Mouse (Mus musculus) embryonic facial prominence, embryonic 11.5 days (tissue): ENCODE results near the gene Sipa1l1. TPM values are rescaled to one million over a fixed set of nuclear protein-coding genes. Genes with fewer than 3 reads are reported as not detected.

Experiments used
- ATAC-seq: fragments of 200-750 bp; cut with Nextera tagmentation; replicated peaks from 2 replicates; pipeline ENCODE4 v1.8.0; 2017; ENCODE audit warnings: low read depth; ENCODE audit not compliant: insufficient number of reproducible peaks, low FRiP score, low TSS enrichment
- DNase-seq: peaks from one replicate; pipeline ENCODE4 v3.0.0-alpha.2; 2015; ENCODE audit warnings: low spot score
- H3K27ac ChIP-seq: fragments of 300-500 bp; sonication (generic); replicated peaks from 2 replicates; pipeline ENCODE4 v1.5.1; 2014; ENCODE audit warnings: mild to moderate bottlenecking, low read depth, low read length, control low read depth
- H3K27me3 ChIP-seq: fragments of 300-500 bp; sonication (generic); 2 replicates; pipeline ENCODE4 v1.6.1; 2014; ENCODE audit warnings: mild to moderate bottlenecking, low read length, moderate library complexity, mixed read lengths; ENCODE audit not compliant: control insufficient read depth, insufficient read depth
- H3K36me3 ChIP-seq: fragments of 300-500 bp; sonication (generic); replicated peaks from 2 replicates; pipeline ENCODE4 v1.6.1; 2014; ENCODE audit warnings: low read depth, mild to moderate bottlenecking, low read length, moderate library complexity, mixed read lengths; ENCODE audit not compliant: control insufficient read depth, insufficient read depth
- H3K4me1 ChIP-seq: fragments of 300-500 bp; sonication (generic); 2 replicates; pipeline ENCODE4 v1.6.1; 2014; ENCODE audit warnings: low read length, mixed read lengths; ENCODE audit not compliant: control insufficient read depth, insufficient read depth
- H3K4me2 ChIP-seq: fragments of 300-500 bp; sonication (generic); 2 replicates; pipeline ENCODE4 v1.6.1; 2014; ENCODE audit warnings: low read depth, mild to moderate bottlenecking, control low read depth, low read length, moderate library complexity
- H3K4me3 ChIP-seq: fragments of 300-500 bp; sonication (generic); 2 replicates; pipeline ENCODE4 v1.5.1; 2014; ENCODE audit warnings: low read depth, low read length, control low read depth
- H3K9ac ChIP-seq: fragments of 300-500 bp; sonication (generic); replicated peaks from 2 replicates; pipeline ENCODE4 v1.6.1; 2014; ENCODE audit warnings: mild to moderate bottlenecking, control low read depth, low read length
- H3K9me3 ChIP-seq: fragments of 300-500 bp; sonication (generic); replicated peaks from 2 replicates; pipeline ENCODE4 v1.6.1; 2016; ENCODE audit warnings: mild to moderate bottlenecking, low read length, inconsistent platforms, mixed read lengths; ENCODE audit not compliant: control insufficient read depth
- WGBS: fragments of 180-500 bp; shearing (Covaris S2); extraction: QIAGEN DNeasy Blood & Tissue Kit; methylation state at CpG from one replicate; pipeline ENCODE4 v1.1.7; 2014; 5-methylcytosine and 5-hydroxymethylcytosine counted together
- polyA plus RNA-seq: library from polyadenylated mRNA; unstranded; fragments of >200 nt; fragmentation: Nextera tagmentation; extraction: Ambion mirVana; gene quantifications from 2 replicates; pipeline ENCODE4 v1.2.1, GENCODE M21; 2014

Sipa1l1 gene
- polyA plus RNA-seq, 1 experiment from 2014 or later = 26.8 TPM

- no peaks in the 10 kb centered on the region for H3K9me3 ChIP-seq
- H3K27me3 ChIP-seq = no peaks in the 10 kb centered on the region
- DNase-seq (no peak), ATAC-seq (no peak)
- H3K4me1 ChIP-seq = no peaks in the 10 kb centered on the region
- no peak overlapping the region for H3K4me2 ChIP-seq
- no peak overlapping the region for H3K9ac ChIP-seq
- H3K27ac ChIP-seq = no peak overlapping the region
- no peaks in the 10 kb centered on the region for H3K36me3 ChIP-seq
- WGBS = 83% methylated on average over 5 of the region's 5 CpGs
- no peak overlapping the region for H3K4me3 ChIP-seq
Measured at GRCm38 (mm10) chr12:82264083-82264851, 95.1 kb downstream of the Sipa1l1 start.

GRCm38 (mm10) chr12:82265335-82266274, 96.5 kb downstream of the Sipa1l1 start:
- Histone ChIP-seq H3K27me3 (no peaks in the 10 kb centered on the region), H3K4me2 (no peak overlapping the region), H3K4me3 (no peak overlapping the region), H3K9me3 (no peaks in the 10 kb centered on the region), H3K36me3 (no peaks in the 10 kb centered on the region), H3K9ac (no peak overlapping the region), H3K27ac (no peak overlapping the region), H3K4me1 (no peaks in the 10 kb centered on the region)
- WGBS = 91% methylated on average over 9 of the region's 9 CpGs
- ATAC-seq = no peak
- DNase-seq = no peak

- Histone ChIP-seq H3K4me1 (no peaks in the 10 kb centered on the region), H3K27me3 (no peaks in the 10 kb centered on the region), H3K36me3 (no peaks in the 10 kb centered on the region), H3K4me3 (no peak overlapping the region), H3K4me2 (no peak overlapping the region), H3K9me3 (no peaks in the 10 kb centered on the region), H3K9ac (no peak overlapping the region), H3K27ac (no peak overlapping the region)
- ATAC-seq (no peak), DNase-seq (no peak)
- 83% methylated on average over 3 of the region's 3 CpGs for WGBS
Measured at GRCm38 (mm10) chr12:82271447-82271846, 102.3 kb downstream of the Sipa1l1 start.

- Histone ChIP-seq H3K27me3 (no peaks in the 10 kb centered on the region), H3K4me2 (no peak overlapping the region), H3K4me3 (no peak overlapping the region), H3K4me1 (no peaks in the 10 kb centered on the region), H3K36me3 (no peaks in the 10 kb centered on the region), H3K27ac (no peak overlapping the region), H3K9ac (no peak overlapping the region), H3K9me3 (no peaks in the 10 kb centered on the region)
- DNase-seq (no peak), ATAC-seq (no peak)
- 73% methylated on average over 3 of the region's 3 CpGs for WGBS
Measured at GRCm38 (mm10) chr12:82273503-82273902, 104.4 kb downstream of the Sipa1l1 start.

- ATAC-seq (no peak), DNase-seq (no peak)
- Histone ChIP-seq H3K36me3 (no peaks in the 10 kb centered on the region), H3K4me3 (no peak overlapping the region), H3K9me3 (no peaks in the 10 kb centered on the region), H3K4me2 (no peak overlapping the region), H3K27me3 (no peaks in the 10 kb centered on the region), H3K9ac (no peak overlapping the region), H3K27ac (no peak overlapping the region), H3K4me1 (no peaks in the 10 kb centered on the region)
- WGBS = 67% methylated on average over 5 of the region's 5 CpGs
Measured at GRCm38 (mm10) chr12:82274576-82274975, 105.5 kb downstream of the Sipa1l1 start.

- WGBS = 62% methylated on average over 5 of the region's 5 CpGs
- no peak overlapping the region for H3K27ac ChIP-seq
- H3K27me3 ChIP-seq = no peaks in the 10 kb centered on the region
- no peaks in the 10 kb centered on the region for H3K4me1 ChIP-seq
- no peaks in the 10 kb centered on the region for H3K36me3 ChIP-seq
- no peaks in the 10 kb centered on the region for H3K9me3 ChIP-seq
- H3K4me3 ChIP-seq = no peak overlapping the region
- DNase-seq (no peak), ATAC-seq (no peak)
- H3K9ac ChIP-seq = no peak overlapping the region
- no peak overlapping the region for H3K4me2 ChIP-seq
Measured at GRCm38 (mm10) chr12:82275767-82276166, 106.6 kb downstream of the Sipa1l1 start.

- Histone ChIP-seq H3K4me2 (no peak overlapping the region), H3K9ac (no peak overlapping the region), H3K27me3 (no peaks in the 10 kb centered on the region), H3K27ac (no peak overlapping the region), H3K4me1 (no peaks in the 10 kb centered on the region), H3K4me3 (no peak overlapping the region), H3K9me3 (no peaks in the 10 kb centered on the region), H3K36me3 (no peaks in the 10 kb centered on the region)
- DNase-seq (no peak), ATAC-seq (no peak)
- WGBS = 92% methylated on average over 1 of the region's 1 CpGs
Measured at GRCm38 (mm10) chr12:82276591-82276990, 107.5 kb downstream of the Sipa1l1 start.

- no peak overlapping the region for H3K4me2 ChIP-seq
- no peak overlapping the region for H3K4me3 ChIP-seq
- H3K4me1 ChIP-seq = no peaks in the 10 kb centered on the region
- no peak for DNase-seq
- no peak overlapping the region for H3K9ac ChIP-seq
- ATAC-seq = no peak
- H3K27me3 ChIP-seq = no peaks in the 10 kb centered on the region
- no peaks in the 10 kb centered on the region for H3K9me3 ChIP-seq
- no peak overlapping the region for H3K27ac ChIP-seq
- 87% methylated on average over 5 of the region's 5 CpGs for WGBS
- no peaks in the 10 kb centered on the region for H3K36me3 ChIP-seq
Measured at GRCm38 (mm10) chr12:82284617-82285016, 115.5 kb downstream of the Sipa1l1 start.
